Mouse (Mus musculus): Measurements from ENCODE around the gene Pex11a. TPM values are rescaled to one million over a fixed set of nuclear protein-coding genes. Genes with fewer than 3 reads are reported as not detected.

Gene Pex11a
- polyA plus RNA-seq, 1 experiment: 41.0 TPM

- Histone ChIP-seq H3K4me1 (ENCODE audit: control insufficient read depth, insufficient read depth, low read length) (no peaks in the 10 kb centered on the region), H3K27me3 (replicated peaks; ENCODE audit: control insufficient read depth, insufficient read depth, low read length) (no peaks in the 10 kb centered on the region), H3K27ac (ENCODE audit: insufficient read depth, low read depth, low read length) (no peak overlapping the region), H3K4me3 (ENCODE audit: insufficient read depth, low read depth, low read length) (no peak overlapping the region), H3K36me3 (ENCODE audit: control insufficient read depth, insufficient read depth, low read length) (no peaks in the 10 kb centered on the region)
- TF ChIP-seq POLR2A (IDR thresholded peaks at IDR 0.05; ENCODE audit: low read depth, low read length): no peak
- TF ChIP-seq CTCF (conservative IDR thresholded peaks at IDR 0.05; ENCODE audit: insufficient read depth, insufficient read length, low read depth, low read length): peak; percentile 87
- WGBS: 17% methylated on average over 2 of the region's 2 CpGs
- peak; percentile 63 for DNase-seq
Measured at GRCm38 (mm10) chr7:79727091-79727490, 15.8 kb downstream of the Pex11a start.

GRCm38 (mm10) chr7:79721386-79721977, 21.4 kb downstream of the Pex11a start:
- Histone ChIP-seq H3K27me3 (replicated peaks; ENCODE audit: control insufficient read depth, insufficient read depth, low read length) (no peaks in the 10 kb centered on the region; the same call in 1 of the 2 replicates), H3K27ac (ENCODE audit: insufficient read depth, low read depth, low read length) (no peak overlapping the region), H3K4me1 (ENCODE audit: control insufficient read depth, insufficient read depth, low read length) (peaks cover 3% of the 10 kb centered on the region; the same call in 1 of the 2 replicates), H3K36me3 (ENCODE audit: control insufficient read depth, insufficient read depth, low read length) (no peaks in the 10 kb centered on the region), H3K4me3 (ENCODE audit: insufficient read depth, low read depth, low read length) (peak overlapping the region; percentile 36)
- no peak for TF ChIP-seq CTCF (conservative IDR thresholded peaks at IDR 0.05; ENCODE audit: insufficient read depth, insufficient read length, low read depth, low read length)
- TF ChIP-seq POLR2A (IDR thresholded peaks at IDR 0.05; ENCODE audit: low read depth, low read length): no peak
- WGBS: 2% methylated on average over 48 of the region's 48 CpGs
- peak; percentile 53 for DNase-seq

DNA sequence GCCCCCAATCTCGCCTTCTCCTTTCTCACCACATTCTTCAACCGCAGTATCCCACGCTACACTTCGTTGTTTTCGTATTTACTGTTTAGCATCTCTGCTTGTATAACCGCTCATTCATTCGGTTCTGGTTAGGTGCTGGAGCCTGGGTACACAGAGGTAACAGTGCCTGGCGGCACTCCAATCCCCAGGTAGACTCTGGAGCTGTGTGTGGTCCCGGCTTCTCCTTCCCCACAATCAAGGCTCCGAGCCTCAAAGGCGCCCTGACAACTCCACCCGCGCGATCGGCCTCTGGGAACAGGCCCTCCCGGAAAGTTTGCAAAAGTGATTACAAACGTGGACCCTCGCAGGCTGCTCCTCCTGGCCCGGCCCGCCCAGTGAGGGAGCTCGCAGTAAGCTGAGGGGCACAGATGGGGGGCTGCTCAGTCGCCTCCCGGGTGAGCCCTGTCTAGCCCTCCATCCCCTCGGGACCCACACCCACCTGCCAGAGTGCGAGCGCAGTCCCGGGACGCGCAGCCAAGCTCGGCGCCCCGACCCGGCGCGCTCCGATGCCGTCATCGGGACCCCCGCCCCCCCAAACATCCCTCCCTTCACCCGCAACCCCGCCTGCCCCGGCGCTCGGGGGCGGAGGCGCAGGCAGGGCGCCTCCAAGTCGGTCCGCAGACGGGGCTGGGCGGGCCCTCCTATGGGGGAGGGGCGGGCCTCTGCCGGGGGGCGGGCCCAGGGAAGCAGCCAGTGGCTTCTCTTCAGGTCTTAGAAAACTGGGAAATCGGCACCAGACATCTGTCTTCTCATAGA, 27.5 kb downstream of the Pex11a start, which contains the start of gene Kif7:
TSS of gene Kif7 (minus strand) at position 534 of the 795 bp plus-strand sequence.
- DNase-seq: peak; percentile 87
- no peak within 1 kb of the TSS for H3K27ac ChIP-seq (ENCODE audit: insufficient read depth, low read depth, low read length)
- 0 out of 2 replicates have a peak, but pooled peaks cover 4% of the 10 kb centered on the region for H3K4me1 ChIP-seq (ENCODE audit: control insufficient read depth, insufficient read depth, low read length)
- H3K36me3 ChIP-seq (ENCODE audit: control insufficient read depth, insufficient read depth, low read length): no peaks in the 10 kb centered on the region
- peak within 1 kb of the TSS; percentile 76 for H3K4me3 ChIP-seq (ENCODE audit: insufficient read depth, low read depth, low read length)
- TF ChIP-seq CTCF (conservative IDR thresholded peaks at IDR 0.05; ENCODE audit: insufficient read depth, insufficient read length, low read depth, low read length) (no peak), POLR2A (IDR thresholded peaks at IDR 0.05; ENCODE audit: low read depth, low read length) (no peak)
- WGBS: 1% methylated on average over 55 of the region's 55 CpGs
- H3K27me3 ChIP-seq (replicated peaks; ENCODE audit: control insufficient read depth, insufficient read depth, low read length): no peaks in the 10 kb centered on the region

GRCm38 (mm10) chr7:79710831-79711230, 32.1 kb downstream of the Pex11a start:
- Histone ChIP-seq H3K27me3 (replicated peaks; ENCODE audit: control insufficient read depth, insufficient read depth, low read length) (no peaks in the 10 kb centered on the region), H3K4me3 (ENCODE audit: insufficient read depth, low read depth, low read length) (no peak overlapping the region), H3K27ac (ENCODE audit: insufficient read depth, low read depth, low read length) (no peak overlapping the region), H3K4me1 (ENCODE audit: control insufficient read depth, insufficient read depth, low read length) (0 out of 2 replicates have a peak, but pooled peaks cover 4% of the 10 kb centered on the region), H3K36me3 (ENCODE audit: control insufficient read depth, insufficient read depth, low read length) (no peaks in the 10 kb centered on the region)
- 71% methylated on average over 17 of the region's 17 CpGs for WGBS
- TF ChIP-seq CTCF (conservative IDR thresholded peaks at IDR 0.05; ENCODE audit: insufficient read depth, insufficient read length, low read depth, low read length) (no peak), POLR2A (IDR thresholded peaks at IDR 0.05; ENCODE audit: low read depth, low read length) (no peak)
- DNase-seq: no peak

DNA sequence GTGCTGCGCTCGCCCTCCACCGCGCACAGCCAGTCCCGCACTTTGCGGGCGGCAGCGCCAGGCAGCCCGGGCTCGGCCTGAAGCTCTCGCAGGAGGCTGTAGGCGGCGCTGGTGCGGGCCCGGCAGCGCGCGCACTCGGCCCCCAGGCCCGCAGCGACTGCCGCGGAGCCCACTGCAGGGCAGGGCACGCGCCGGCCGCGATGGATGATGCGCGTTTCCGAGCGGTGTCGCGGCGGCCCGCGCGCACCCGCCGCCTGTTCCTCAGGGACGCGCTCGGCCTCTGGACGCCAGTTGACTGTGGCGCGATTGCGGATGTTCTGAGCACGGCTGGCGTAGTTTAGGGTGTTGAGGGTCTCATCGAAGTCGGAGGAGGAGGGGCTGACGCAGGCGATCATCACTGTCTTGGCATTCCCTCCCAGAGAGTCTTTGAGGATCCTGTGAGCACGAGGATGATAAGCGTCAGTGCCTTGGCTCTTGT, 32.8 kb downstream of the Pex11a start:
- 14% methylated on average over 55 of the region's 55 CpGs for WGBS
- no peak for DNase-seq
- TF ChIP-seq CTCF (conservative IDR thresholded peaks at IDR 0.05; ENCODE audit: insufficient read depth, insufficient read length, low read depth, low read length): no peak
- no peak for TF ChIP-seq POLR2A (IDR thresholded peaks at IDR 0.05; ENCODE audit: low read depth, low read length)

DNA sequence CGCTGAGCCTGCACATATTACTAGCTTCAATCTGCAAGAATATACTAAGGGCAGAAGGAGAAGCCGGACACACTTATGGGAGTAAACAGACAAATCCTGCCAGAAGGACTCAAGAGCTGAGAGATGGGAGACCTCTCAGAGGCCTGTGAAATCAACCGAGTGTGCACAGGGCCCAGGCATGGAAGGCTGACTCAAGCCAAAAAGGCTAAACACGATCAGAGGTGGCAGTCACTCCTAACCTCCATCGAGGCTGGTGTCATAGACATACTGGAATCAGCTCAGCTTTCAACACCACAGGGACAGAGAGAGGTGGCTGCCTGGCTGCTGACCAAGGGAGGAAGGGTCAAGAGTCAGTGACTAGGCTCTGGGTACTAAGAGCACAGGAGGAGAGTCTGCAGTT, 37.7 kb downstream of the Pex11a start:
- 74% methylated on average over 5 of the region's 5 CpGs for WGBS
- H3K27ac ChIP-seq (ENCODE audit: insufficient read depth, low read depth, low read length): no peak overlapping the region
- no peaks in the 10 kb centered on the region for H3K36me3 ChIP-seq (ENCODE audit: control insufficient read depth, insufficient read depth, low read length)

More for the DNA sequence above, 32.8 kb downstream of the Pex11a start:
- Histone ChIP-seq H3K36me3 (ENCODE audit: control insufficient read depth, insufficient read depth, low read length) (no peaks in the 10 kb centered on the region), H3K4me3 (ENCODE audit: insufficient read depth, low read depth, low read length) (peak overlapping the region; percentile 22; the same call in 1 of the 2 replicates), H3K27ac (ENCODE audit: insufficient read depth, low read depth, low read length) (no peak overlapping the region), H3K27me3 (replicated peaks; ENCODE audit: control insufficient read depth, insufficient read depth, low read length) (no peaks in the 10 kb centered on the region), H3K4me1 (ENCODE audit: control insufficient read depth, insufficient read depth, low read length) (0 out of 2 replicates have a peak, but pooled peaks cover 3% of the 10 kb centered on the region)

GRCm38 (mm10) chr7:79702755-79703154, 40.2 kb downstream of the Pex11a start:
- Histone ChIP-seq H3K36me3 (ENCODE audit: control insufficient read depth, insufficient read depth, low read length) (no peaks in the 10 kb centered on the region), H3K4me1 (ENCODE audit: control insufficient read depth, insufficient read depth, low read length) (no peaks in the 10 kb centered on the region), H3K27me3 (replicated peaks; ENCODE audit: control insufficient read depth, insufficient read depth, low read length) (no peaks in the 10 kb centered on the region), H3K27ac (ENCODE audit: insufficient read depth, low read depth, low read length) (no peak overlapping the region), H3K4me3 (ENCODE audit: insufficient read depth, low read depth, low read length) (no peak overlapping the region)
- WGBS: 90% methylated on average over 16 of the region's 16 CpGs
- DNase-seq: no peak
- TF ChIP-seq CTCF (conservative IDR thresholded peaks at IDR 0.05; ENCODE audit: insufficient read depth, insufficient read length, low read depth, low read length): no peak
- no peak for TF ChIP-seq POLR2A (IDR thresholded peaks at IDR 0.05; ENCODE audit: low read depth, low read length)

More for the DNA sequence above, 37.7 kb downstream of the Pex11a start:
- no peaks in the 10 kb centered on the region for H3K4me1 ChIP-seq (ENCODE audit: control insufficient read depth, insufficient read depth, low read length)
- no peak overlapping the region for H3K4me3 ChIP-seq (ENCODE audit: insufficient read depth, low read depth, low read length)
- TF ChIP-seq CTCF (conservative IDR thresholded peaks at IDR 0.05; ENCODE audit: insufficient read depth, insufficient read length, low read depth, low read length) (no peak), POLR2A (IDR thresholded peaks at IDR 0.05; ENCODE audit: low read depth, low read length) (no peak)
- DNase-seq: no peak
- no peaks in the 10 kb centered on the region for H3K27me3 ChIP-seq (replicated peaks; ENCODE audit: control insufficient read depth, insufficient read depth, low read length)

Data from kidney, adult 2 months (tissue).